Mouse (Mus musculus): ENCODE measurements at regions not wholly inside any gene's neighbourhood (a gene's known extent, or its start where the extent isn't known, plus 50 kb on each side); places are given as distances from the start of the nearest gene placed in this dataset.

DNA sequence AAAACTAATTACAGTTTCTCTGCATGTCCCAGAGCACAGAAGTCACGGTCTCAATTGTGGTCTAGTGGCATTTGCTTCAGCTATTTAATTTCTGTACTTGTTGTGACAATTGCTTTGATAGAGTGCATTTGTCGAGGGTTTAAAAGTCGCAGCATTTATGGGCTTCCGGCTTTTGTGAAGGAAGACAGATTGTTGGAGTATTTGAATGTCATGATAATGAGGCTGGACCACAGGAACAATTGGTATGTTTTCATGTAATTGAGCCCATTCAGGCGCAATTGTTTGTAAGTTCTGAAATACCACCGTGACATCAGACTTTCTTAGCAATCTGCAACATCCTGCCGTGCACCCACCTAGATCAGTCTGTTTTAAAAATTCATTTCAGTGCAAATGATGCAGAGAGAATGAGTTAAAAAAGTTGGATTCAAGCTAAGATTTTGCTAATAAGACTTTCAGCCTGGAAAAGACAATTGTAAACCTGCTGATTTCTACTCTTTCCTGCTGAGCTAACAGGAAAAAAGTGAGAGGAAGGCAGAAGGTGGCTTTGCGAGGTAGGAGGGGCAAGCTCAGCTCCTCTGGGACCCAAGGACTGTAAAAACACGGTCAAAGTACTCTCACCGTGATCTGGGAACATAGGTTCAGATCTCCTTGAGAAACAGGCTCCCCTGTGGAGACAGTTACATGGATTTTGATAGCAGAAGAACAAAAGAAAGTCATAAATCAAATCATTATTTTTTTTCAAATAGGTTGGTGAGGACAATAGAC is 58.7 kb downstream of the Gm11983 start:
- TF ChIP-seq EP300 (IDR thresholded peaks at IDR 0.05; ENCODE audit: low read depth) (no peak), CTCF (IDR thresholded peaks at IDR 0.05; ENCODE audit: low read depth) (no peak)

Measured in liver, embryonic 14.5 days (tissue).